Mouse (Mus musculus) splenic B cell, adult 2 months (primary cell): ENCODE measurements around the gene Hoxb2.

Source experiments
- DNase-seq: peaks from one replicate; pipeline ENCODE4 v3.0.0-alpha.2; 2011; ENCODE audit warnings: low read depth, low spot score
- H3K27me3 ChIP-seq: 2 replicates; pipeline ENCODE4 v1.6.1; 2012; ENCODE audit warnings: mild to moderate bottlenecking, low read length, moderate library complexity, mixed read lengths; ENCODE audit not compliant: control insufficient read depth, poor library complexity, insufficient read depth, severe bottlenecking
- H3K36me3 ChIP-seq: 2 replicates; pipeline ENCODE4 v1.6.1; 2012; ENCODE audit warnings: mild to moderate bottlenecking, low read length, moderate library complexity, mixed read lengths; ENCODE audit not compliant: control insufficient read depth, poor library complexity, insufficient read depth, severe bottlenecking

Hoxb2 gene

GRCm38 (mm10) chr11:96348141-96348928 is 2.0 kb upstream of the Hoxb2 start:
- Histone ChIP-seq H3K36me3 (no peaks in the 10 kb centered on the region), H3K27me3 (no peaks in the 10 kb centered on the region)
- no peak for DNase-seq

- no peaks in the 10 kb centered on the region for H3K36me3 ChIP-seq
- DNase-seq = no peak
Measured at GRCm38 (mm10) chr11:96348988-96349387, 1.3 kb upstream of the Hoxb2 start.

DNA sequence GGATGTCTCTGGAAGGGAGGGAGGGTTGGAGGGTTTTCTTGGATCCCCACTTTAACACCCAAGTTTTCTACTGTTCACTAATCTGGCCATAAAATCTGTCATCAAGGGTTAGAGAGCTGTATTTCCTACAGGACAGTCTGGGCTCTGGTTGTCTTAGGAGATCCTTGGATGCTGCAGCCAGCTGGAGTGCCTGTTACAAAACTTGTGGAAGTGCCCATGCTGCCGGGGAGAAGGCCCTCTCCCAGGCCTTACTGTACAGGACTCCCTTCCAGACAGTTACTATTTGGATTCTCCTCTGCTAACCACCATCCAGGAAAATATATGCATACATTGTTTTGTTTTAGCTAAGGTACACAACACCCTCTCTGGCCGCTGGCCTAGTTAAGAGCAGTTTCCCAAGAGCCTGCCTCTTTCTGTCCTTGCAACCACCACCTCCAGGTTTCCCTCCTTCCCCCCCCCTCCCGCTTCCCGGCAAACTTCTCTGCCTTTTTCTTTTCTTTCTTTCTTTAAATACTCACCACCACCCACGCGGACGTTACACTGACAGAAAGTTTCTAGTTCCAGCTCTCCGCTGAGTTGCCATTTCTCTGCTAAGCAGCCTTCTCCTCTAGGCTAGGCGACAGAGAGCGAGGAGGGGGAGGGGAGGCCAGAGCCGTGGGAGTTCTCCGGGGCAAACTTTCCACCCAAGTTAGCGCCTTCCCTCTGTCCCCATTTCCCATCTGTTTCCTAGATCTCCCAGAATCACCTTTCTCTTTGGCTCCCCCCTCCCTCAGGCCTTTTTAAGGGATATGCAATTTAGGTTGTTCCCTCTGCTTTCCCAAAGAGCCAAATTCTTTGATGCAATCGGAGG is 609 bp upstream of the Hoxb2 start:
- DNase-seq = no peak
- Histone ChIP-seq H3K36me3 (no peaks in the 10 kb centered on the region), H3K27me3 (no peaks in the 10 kb centered on the region)

More at GRCm38 (mm10) chr11:96348988-96349387, 1.3 kb upstream of the Hoxb2 start:
- no peaks in the 10 kb centered on the region for H3K27me3 ChIP-seq

- no peaks in the 10 kb centered on the region for H3K27me3 ChIP-seq
- DNase-seq = no peak
- no peaks in the 10 kb centered on the region for H3K36me3 ChIP-seq
Measured at GRCm38 (mm10) chr11:96350791-96351190, 466 bp downstream of the Hoxb2 start.

- DNase-seq = no peak
- Histone ChIP-seq H3K27me3 (no peaks in the 10 kb centered on the region), H3K36me3 (no peaks in the 10 kb centered on the region)
Measured at GRCm38 (mm10) chr11:96351312-96351711, 987 bp downstream of the Hoxb2 start.

DNA sequence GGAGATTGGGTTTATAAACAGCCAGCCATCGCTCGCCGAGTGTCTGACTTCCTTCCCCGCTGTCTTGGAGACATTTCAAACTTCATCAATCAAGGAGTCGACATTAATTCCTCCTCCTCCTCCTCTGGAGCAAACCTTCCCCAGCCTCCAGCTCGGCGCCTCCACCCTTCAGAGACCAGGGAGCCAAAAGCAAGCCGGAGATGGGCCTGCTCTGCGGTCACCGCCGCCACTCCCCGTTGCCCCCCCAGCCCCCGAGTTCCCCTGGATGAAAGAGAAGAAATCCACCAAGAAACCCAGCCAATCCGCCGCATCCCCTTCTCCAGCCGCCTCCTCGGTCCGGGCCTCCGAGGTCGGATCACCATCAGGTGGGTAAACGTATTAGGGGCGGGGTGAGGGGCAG is 1.5 kb downstream of the Hoxb2 start:
- H3K27me3 ChIP-seq = no peaks in the 10 kb centered on the region
- no peaks in the 10 kb centered on the region for H3K36me3 ChIP-seq
- DNase-seq = no peak

GRCm38 (mm10) chr11:96352691-96353521 is 2.6 kb downstream of the Hoxb2 start:
- peak; percentile 14 for DNase-seq
- no peaks in the 10 kb centered on the region for H3K36me3 ChIP-seq
- no peaks in the 10 kb centered on the region for H3K27me3 ChIP-seq

DNA sequence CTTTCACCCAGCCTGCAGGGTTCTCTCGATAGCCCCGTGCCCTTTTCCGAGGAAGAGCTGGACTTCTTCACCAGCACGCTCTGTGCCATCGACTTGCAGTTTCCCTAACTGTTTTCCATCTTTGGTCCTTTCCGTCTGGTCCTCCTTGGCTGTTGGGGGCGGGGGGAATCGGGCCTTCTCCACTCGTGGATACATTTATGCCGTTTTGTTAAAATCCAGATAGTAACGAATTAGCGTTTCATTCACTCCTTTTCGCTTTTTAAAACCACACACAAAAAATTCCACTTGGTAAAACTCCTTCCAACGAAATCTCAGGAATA is 3.2 kb downstream of the Hoxb2 start:
- H3K27me3 ChIP-seq = no peaks in the 10 kb centered on the region
- no peak for DNase-seq
- H3K36me3 ChIP-seq = no peaks in the 10 kb centered on the region

DNA sequence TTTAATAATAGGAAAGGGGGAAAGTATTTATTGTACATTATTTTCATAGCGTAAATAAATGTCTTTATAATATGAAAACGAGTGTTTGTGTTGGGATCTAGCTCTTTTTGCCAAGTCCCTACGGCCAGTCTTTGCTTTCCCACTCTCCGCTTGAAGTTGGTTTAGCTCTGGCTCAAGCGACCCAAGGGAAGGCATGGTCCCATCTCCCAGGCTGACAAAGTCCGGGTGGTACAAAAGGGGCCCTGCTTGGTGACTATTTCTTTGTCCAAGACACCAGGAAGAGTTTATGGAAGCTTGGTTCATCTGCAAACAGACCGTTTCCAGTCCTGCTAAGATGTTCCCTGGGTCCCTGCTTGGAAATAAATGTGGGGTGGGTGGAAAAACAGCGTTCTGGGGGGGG is 3.6 kb downstream of the Hoxb2 start:
- H3K27me3 ChIP-seq = no peaks in the 10 kb centered on the region

DNA sequence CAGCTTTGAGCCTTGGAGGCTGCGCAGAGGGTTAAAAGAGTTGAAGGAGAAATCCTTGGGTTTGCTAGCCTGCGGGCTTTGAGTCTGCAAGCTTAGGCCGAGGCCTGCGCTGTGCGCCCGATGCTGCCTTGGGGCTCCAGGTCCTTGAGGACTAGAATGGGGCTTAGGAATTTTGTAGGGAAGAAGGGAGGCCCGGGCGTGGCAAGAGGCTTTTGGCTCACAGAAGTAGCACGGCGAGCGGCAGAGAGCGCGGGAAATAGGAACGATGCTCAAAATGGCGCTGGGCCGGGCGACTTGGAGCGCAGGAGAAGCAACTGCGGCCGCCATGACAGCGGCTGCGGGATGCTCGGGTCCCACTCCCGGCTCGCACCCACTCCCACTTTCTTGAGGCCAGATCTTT is 4.1 kb downstream of the Hoxb2 start:
- DNase-seq = no peak
- H3K27me3 ChIP-seq = no peaks in the 10 kb centered on the region
- no peaks in the 10 kb centered on the region for H3K36me3 ChIP-seq

More for the DNA sequence above, 3.6 kb downstream of the Hoxb2 start:
- DNase-seq = no peak
- H3K36me3 ChIP-seq = no peaks in the 10 kb centered on the region

GRCm38 (mm10) chr11:96354801-96355311 is 4.5 kb downstream of the Hoxb2 start:
- no peaks in the 10 kb centered on the region for H3K36me3 ChIP-seq
- no peak for DNase-seq
- no peaks in the 10 kb centered on the region for H3K27me3 ChIP-seq

GRCm38 (mm10) chr11:96363807-96364206 is 13.5 kb downstream of the Hoxb2 start:
- H3K27me3 ChIP-seq = peaks cover 2% of the 10 kb centered on the region; the same call in 1 of the 2 replicates

DNA sequence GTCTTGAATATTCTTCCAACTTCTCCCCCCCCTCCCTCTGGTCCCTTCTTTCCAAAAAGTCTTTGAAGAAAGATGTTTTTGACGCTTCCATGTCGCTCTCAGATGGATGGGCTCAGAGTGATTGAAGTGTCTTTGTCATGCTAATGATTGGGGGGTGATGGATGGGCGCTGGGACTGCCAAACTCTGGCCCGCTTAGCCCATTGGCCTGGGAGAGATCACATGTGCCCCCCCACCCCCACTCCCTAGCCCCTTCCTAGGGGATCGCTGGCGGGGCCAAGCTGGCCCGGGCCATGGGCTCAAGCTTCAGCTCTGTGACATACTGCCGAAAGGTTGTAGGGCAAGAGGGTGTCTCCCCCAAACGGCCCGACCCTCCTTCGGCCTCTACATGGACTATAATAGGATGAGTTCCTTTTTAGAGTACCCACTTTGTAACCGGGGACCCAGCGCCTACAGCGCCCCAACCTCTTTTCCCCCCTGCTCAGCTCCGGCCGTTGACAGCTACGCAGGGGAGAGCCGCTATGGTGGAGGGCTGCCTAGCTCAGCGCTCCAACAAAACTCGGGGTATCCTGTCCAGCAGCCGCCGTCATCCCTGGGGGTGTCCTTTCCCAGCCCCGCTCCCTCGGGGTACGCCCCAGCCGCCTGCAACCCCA is 15.2 kb downstream of the Hoxb2 start, which contains the start of gene Hoxb1:
Hoxb1 (plus strand) TSS at position 312 of the 651 bp plus-strand sequence.
- no peak for DNase-seq
- H3K27me3 ChIP-seq = peaks cover 2% of the 10 kb centered on the region; the same call in 1 of the 2 replicates
- H3K36me3 ChIP-seq = no peaks in the 10 kb centered on the region

More at GRCm38 (mm10) chr11:96363807-96364206, 13.5 kb downstream of the Hoxb2 start:
- no peak for DNase-seq
- H3K36me3 ChIP-seq = no peaks in the 10 kb centered on the region
